Mouse (Mus musculus) neural tube, embryonic 13.5 days (tissue): Measurements from ENCODE around the gene Pou4f1. TPM values are rescaled to one million over a fixed set of nuclear protein-coding genes. Genes with fewer than 3 reads are reported as not detected.

Experiments used
- ATAC-seq: fragments of 200-750 bp; cut with Nextera tagmentation; 2 replicates; pipeline ENCODE4 v1.8.0; 2017; ENCODE audit warnings: low read depth, mild to moderate bottlenecking, moderate TSS enrichment, moderate library complexity
- H3K27ac ChIP-seq: fragments of 300-500 bp; sonication (generic); replicated peaks from 2 replicates; pipeline ENCODE4 v1.5.1; 2015; ENCODE audit warnings: moderate library complexity, mild to moderate bottlenecking, inconsistent platforms
- H3K27me3 ChIP-seq: fragments of 300-500 bp; sonication (generic); 2 replicates; pipeline ENCODE4 v1.6.1; 2015; ENCODE audit warnings: mild to moderate bottlenecking, inconsistent platforms
- H3K36me3 ChIP-seq: fragments of 300-500 bp; sonication (generic); 2 replicates; pipeline ENCODE4 v1.6.1; 2015; ENCODE audit warnings: mild to moderate bottlenecking, inconsistent platforms
- H3K4me1 ChIP-seq: fragments of 300-500 bp; sonication (generic); replicated peaks from 2 replicates; pipeline ENCODE4 v1.6.1; 2015; ENCODE audit warnings: inconsistent platforms
- H3K4me2 ChIP-seq: fragments of 300-500 bp; sonication (generic); 2 replicates; pipeline ENCODE4 v1.6.1; 2015; ENCODE audit warnings: inconsistent platforms, mild to moderate bottlenecking, moderate library complexity
- H3K4me3 ChIP-seq: fragments of 300-500 bp; sonication (generic); 2 replicates; pipeline ENCODE4 v1.5.1; 2015; ENCODE audit warnings: mild to moderate bottlenecking, inconsistent platforms
- H3K9ac ChIP-seq: fragments of 300-500 bp; sonication (generic); 2 replicates; pipeline ENCODE4 v1.6.1; 2015; ENCODE audit warnings: moderate library complexity, mild to moderate bottlenecking, inconsistent platforms
- H3K9me3 ChIP-seq: fragments of 300-500 bp; sonication (generic); 2 replicates; pipeline ENCODE4 v1.6.1; 2016; ENCODE audit warnings: inconsistent platforms
- WGBS: fragments of 180-500 bp; shearing (Covaris S2); methylation state at CpG from one replicate; pipeline ENCODE4 v1.1.7; 2015; 5-methylcytosine and 5-hydroxymethylcytosine counted together
- polyA plus RNA-seq: library from polyadenylated mRNA; unstranded; fragments of >200 nt; fragmentation: Nextera tagmentation; extraction: Ambion mirVana; gene quantifications from 2 replicates; pipeline ENCODE4 v1.2.1, GENCODE M21; 2015

The Pou4f1 gene
- polyA plus RNA-seq, 1 experiment from 2014 or later, result 154 TPM

DNA sequence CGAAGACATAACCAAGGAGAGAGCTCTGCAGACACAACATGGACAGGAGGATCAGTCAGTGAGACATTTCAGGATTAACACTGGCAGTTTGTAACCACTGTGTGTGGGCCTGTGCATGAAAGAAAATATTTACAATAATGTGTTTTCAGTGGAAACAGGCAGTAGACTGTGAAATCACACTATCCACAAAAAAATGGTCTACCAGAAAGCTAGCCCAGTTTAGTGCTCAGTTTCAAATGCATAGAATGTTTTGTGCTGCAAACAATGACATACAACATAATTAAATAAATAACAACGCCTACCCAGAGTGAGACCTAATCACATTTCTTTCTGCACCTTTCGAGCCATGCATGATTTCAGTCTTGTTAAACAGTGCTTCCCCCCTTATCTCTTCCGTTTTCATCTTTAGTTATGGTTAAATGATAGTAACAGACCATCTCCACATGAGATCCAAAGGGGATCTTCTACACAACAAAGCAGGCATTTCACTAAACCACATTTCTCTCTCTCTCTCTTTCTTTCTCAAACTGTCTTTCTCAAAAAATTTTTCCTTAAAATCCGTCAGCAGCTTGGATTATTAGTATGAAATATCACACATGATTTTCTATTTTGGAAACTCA is 4.1 kb downstream of the Pou4f1 start:
- no peak overlapping the region for H3K27ac ChIP-seq
- 9% methylated on average over 5 of the region's 5 CpGs for WGBS
- peak overlapping the region; percentile 86 for H3K9ac ChIP-seq
- peaks cover 87% of the 10 kb centered on the region for H3K27me3 ChIP-seq
- peaks cover 45% of the 10 kb centered on the region for H3K4me1 ChIP-seq
- no peak for ATAC-seq
- H3K4me2 ChIP-seq, result peak overlapping the region; percentile 69
- no peaks in the 10 kb centered on the region for H3K9me3 ChIP-seq
- no peaks in the 10 kb centered on the region for H3K36me3 ChIP-seq
- peak overlapping the region; percentile 59 for H3K4me3 ChIP-seq

DNA sequence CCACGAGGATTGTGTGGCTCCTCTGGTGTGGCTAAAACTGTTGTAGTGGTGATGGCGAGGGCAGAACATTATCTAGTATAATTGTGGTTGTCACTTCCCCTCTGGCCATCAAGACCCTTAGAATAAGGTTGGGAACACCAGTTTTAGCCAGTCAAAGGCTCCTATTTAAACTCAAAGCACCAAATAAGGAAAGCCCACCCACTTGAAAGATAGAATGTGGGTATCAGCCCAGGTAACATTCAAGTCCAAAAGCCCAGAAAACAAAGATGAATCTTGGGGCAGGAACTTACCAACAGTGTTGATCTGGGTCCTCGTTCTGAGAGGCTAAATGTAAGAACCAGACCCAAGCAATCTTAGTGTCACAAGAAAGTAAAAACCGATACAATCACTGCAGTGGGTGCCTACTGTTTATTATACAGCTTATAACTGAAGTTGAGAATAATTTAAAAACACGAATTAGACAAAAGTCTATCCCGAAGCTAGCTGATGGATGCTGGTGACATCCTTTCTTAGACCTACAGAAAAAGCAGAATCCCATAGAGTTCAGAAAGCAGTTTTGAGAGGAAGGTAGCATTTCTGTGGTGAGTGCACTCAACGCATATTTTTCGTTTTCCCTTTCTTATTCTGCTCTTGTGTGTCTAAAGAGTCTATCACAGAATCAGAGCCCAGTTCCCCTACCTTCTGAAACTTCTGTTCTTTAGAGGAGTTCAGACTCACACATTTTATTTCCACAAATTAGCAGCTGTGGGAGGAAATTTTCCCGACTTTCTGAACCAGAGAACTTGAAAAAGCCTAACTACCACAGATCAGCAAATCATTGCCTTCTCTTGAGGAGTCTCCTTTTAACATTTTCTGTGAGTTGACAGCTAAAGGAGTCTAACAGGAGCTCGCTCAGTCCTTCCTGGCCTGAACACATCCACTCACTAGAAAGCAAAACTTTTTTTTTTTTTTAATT is 6.2 kb downstream of the Pou4f1 start:
- peak overlapping the region; percentile 55 for H3K4me2 ChIP-seq
- no peak overlapping the region for H3K9ac ChIP-seq
- no peaks in the 10 kb centered on the region for H3K9me3 ChIP-seq
- WGBS, result 4% methylated on average over 10 of the region's 10 CpGs
- no peak for ATAC-seq
- H3K4me3 ChIP-seq, result no peak overlapping the region
- H3K27me3 ChIP-seq, result peaks cover 85% of the 10 kb centered on the region
- no peaks in the 10 kb centered on the region for H3K36me3 ChIP-seq
- H3K27ac ChIP-seq, result peak overlapping the region; percentile 78; the same call in 1 of the 2 replicates
- peaks cover 38% of the 10 kb centered on the region for H3K4me1 ChIP-seq

DNA sequence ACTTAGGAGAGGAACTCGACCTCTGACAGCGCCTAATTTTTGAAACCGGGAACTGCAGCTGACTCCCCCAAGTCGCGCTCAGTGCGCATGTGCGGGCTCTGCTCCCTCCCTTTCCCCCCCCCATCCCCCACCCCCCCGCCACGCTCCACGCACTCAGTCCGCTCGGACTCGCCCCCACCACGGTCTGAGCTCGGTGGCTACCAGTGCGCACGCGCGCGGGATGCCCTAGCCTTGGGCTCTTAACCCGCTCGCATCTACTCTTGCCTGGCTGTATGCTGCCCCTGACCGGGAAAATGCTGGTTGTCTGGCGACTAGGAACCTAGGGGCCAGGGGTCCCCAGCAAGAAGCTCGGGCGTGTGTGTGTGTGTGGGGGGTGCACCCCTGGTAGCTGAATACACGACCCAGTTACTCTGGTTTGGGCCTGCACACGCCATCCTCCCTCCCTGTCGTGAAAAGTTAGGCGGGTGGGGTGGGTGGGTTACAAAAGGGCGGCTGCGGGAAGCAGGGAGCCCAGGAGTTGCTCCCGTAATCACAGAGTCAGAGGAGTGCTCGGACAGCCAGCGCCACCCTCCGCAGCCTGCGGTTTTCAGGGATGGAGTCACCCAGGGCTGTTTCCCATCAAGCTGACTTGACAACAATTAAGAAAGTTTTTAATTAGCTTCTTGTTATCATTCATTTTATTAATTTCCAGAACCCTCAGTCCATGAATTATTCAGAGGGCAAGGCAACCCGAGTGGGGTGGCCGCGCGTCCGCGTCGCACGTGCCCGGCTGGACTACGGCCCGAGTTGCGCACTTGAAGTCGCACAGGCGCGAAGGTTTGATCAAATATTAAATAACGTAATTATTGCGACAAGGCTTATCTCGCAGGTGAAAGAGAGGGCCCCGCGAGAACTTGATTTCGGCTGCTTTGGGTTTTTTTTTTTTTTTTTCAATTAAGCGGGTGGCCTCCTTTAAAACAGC is 7.2 kb downstream of the Pou4f1 start:
- peak; percentile 90 for ATAC-seq
- H3K27ac ChIP-seq, result peak overlapping the region; percentile 78

DNA sequence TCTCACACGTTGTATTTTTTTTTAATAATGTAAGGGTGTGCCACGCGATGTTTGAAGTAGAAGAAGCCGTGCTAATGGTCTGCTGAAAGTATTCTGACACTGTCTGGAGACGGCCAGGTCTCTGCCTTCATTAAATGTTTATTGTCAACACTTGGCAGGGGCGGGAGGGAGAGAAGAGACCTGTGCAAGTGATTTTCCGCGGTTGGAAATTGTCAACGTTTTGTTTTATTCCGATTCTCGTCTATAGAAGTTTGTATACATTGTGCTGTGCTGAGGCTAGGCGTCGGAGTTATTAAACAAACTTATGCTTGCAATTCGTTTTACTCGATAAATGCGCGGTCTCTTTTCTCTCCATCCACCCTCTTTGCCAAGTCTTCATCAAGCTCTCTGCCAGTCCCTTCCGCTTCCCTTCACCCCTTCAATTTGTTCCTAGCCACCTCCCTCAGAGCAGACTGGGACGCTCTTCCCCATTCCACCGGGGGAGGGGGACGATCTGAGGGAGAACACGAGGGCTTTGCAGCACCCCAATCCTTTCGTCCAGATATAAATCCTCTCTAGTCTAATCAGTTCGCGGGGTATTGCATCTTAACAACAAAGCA is 8.2 kb downstream of the Pou4f1 start:
- Histone ChIP-seq H3K4me2 (peak overlapping the region; percentile 55), H3K27me3 (peaks cover 76% of the 10 kb centered on the region), H3K4me3 (peak overlapping the region; percentile 31), H3K36me3 (no peaks in the 10 kb centered on the region), H3K4me1 (peaks cover 25% of the 10 kb centered on the region), H3K9me3 (no peaks in the 10 kb centered on the region), H3K9ac (0 out of 2 replicates have a peak overlapping the region, but pooled peaks have one; percentile 36), H3K27ac (peak overlapping the region; percentile 78)
- ATAC-seq, result peak; percentile 38; the same call in 1 of the 2 replicates
- under 1% methylated on average over 25 of the region's 25 CpGs for WGBS

More for the DNA sequence above, 7.2 kb downstream of the Pou4f1 start:
- no peaks in the 10 kb centered on the region for H3K9me3 ChIP-seq
- H3K4me3 ChIP-seq, result peak overlapping the region; percentile 31
- under 1% methylated on average over 59 of the region's 59 CpGs for WGBS
- H3K4me2 ChIP-seq, result peak overlapping the region; percentile 55
- H3K27me3 ChIP-seq, result peaks cover 79% of the 10 kb centered on the region
- H3K36me3 ChIP-seq, result no peaks in the 10 kb centered on the region
- peak overlapping the region; percentile 56; the same call in 1 of the 2 replicates for H3K9ac ChIP-seq
- peaks cover 29% of the 10 kb centered on the region for H3K4me1 ChIP-seq

DNA sequence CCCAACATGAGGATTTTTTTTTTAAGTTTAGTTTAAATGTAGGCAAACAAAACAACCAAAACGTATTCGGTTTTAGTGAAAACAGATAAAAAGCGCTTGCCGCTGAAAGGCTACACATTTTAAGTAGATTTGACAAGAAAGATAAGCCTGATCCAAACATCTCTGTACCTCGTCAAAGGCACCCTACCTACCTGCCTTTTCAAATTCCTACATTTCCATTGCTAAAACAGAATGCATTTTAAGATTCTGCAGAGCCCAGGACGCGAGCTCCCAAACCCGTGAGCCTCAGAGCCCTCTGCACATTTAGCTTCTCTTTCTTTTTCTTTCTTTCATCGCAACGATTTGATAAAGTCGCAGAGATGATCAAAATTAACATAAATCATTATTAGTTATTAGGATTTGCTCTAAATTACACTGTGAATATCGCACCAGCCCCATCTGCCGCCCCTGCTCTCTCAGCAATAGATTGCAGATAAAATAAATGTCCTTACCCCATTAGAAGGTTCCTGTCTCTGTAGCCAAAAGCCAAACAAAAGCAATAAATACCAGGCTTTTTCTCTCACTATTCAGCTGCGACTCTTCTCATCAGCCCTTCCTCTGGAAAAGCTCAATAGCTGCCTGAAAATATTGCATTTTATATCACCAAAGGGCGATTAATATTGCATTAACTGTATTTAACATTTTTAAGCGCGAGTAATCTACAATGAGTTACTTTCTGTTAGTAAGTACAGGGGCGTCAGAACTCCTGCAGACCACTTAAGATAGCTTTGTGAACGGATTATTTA is 8.9 kb downstream of the Pou4f1 start:
- H3K9ac ChIP-seq, result peak overlapping the region; percentile 54; the same call in 1 of the 2 replicates
- no peaks in the 10 kb centered on the region for H3K9me3 ChIP-seq
- no peak for ATAC-seq
- peaks cover 75% of the 10 kb centered on the region for H3K27me3 ChIP-seq
- H3K4me1 ChIP-seq, result peaks cover 25% of the 10 kb centered on the region
- WGBS, result under 1% methylated on average over 19 of the region's 19 CpGs
- H3K27ac ChIP-seq, result peak overlapping the region; percentile 78
- peak overlapping the region; percentile 55 for H3K4me2 ChIP-seq
- no peaks in the 10 kb centered on the region for H3K36me3 ChIP-seq
- peak overlapping the region; percentile 31 for H3K4me3 ChIP-seq

DNA sequence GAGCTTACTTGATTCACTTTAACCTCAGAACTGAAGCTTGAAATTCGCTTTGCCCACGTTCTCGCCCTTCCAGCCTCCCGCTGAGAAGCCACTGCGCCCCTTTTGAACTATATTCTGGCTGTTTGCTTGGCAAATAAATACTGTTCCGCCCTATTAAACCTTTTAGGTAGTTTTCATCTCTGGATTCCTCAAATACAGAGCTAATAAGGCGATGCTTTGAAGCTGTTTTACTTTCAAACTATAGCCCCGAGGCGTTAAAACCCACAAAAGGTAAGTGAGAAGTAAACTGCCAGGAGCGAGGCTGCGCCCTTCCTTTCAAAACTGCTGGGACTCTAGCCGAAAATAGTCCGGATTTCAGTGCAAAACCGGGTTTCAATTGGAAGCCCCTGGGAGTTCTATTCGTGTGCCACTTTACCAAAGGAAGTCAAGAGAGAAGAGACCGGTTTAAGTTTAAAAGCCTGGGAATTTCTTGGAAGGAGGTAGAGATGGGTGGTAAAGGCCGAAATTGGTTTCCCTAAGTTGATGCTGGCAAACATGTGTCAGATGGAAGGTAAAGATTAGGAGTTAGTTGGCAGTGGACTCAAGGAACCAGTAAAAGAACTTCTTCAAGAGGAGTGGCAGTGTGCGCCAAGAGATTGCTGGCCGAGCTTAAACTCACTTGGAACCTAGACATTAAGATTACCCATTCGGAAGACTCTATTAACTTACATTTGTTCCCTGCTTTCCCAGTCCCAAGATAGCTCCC is 9.7 kb downstream of the Pou4f1 start:
- peak overlapping the region; percentile 31 for H3K4me3 ChIP-seq
- peaks cover 25% of the 10 kb centered on the region for H3K4me1 ChIP-seq
- H3K27me3 ChIP-seq, result peaks cover 72% of the 10 kb centered on the region
- H3K27ac ChIP-seq, result peak overlapping the region; percentile 78
- H3K36me3 ChIP-seq, result no peaks in the 10 kb centered on the region
- peak overlapping the region; percentile 55 for H3K4me2 ChIP-seq
- WGBS, result 2% methylated on average over 20 of the region's 20 CpGs
- no peaks in the 10 kb centered on the region for H3K9me3 ChIP-seq
- ATAC-seq, result no peak
- H3K9ac ChIP-seq, result peak overlapping the region; percentile 54

DNA sequence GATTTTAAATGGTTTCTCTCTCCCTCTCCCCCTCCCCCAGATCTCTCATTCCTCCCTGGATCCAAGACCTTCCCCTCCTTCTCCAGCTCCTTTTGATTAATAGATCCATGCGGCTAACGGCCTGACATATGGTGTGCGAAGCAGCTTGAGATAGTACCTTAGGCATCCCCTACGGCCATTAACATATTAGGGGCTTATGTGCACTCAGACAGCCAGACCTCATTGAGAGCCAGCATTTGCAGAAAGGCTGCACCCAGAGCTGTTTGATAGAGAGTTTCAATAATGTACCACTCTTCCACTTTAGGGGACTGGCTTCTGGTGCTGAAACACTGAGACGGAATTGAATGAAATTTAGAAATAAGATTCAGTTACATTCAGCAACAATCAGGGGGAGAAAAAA is 10.8 kb downstream of the Pou4f1 start:
- peaks cover 75% of the 10 kb centered on the region for H3K27me3 ChIP-seq
- WGBS, result 2% methylated on average over 5 of the region's 5 CpGs
- H3K36me3 ChIP-seq, result no peaks in the 10 kb centered on the region
- peaks cover 25% of the 10 kb centered on the region for H3K4me1 ChIP-seq
- H3K27ac ChIP-seq, result peak overlapping the region; percentile 59; the same call in 1 of the 2 replicates
- peak overlapping the region; percentile 18; the same call in 1 of the 2 replicates for H3K4me2 ChIP-seq
- H3K9me3 ChIP-seq, result no peaks in the 10 kb centered on the region
- 0 out of 2 replicates have a peak overlapping the region, but pooled peaks have one; percentile 26 for H3K9ac ChIP-seq
- H3K4me3 ChIP-seq, result no peak overlapping the region
- peak; percentile 34; the same call in 1 of the 2 replicates for ATAC-seq

DNA sequence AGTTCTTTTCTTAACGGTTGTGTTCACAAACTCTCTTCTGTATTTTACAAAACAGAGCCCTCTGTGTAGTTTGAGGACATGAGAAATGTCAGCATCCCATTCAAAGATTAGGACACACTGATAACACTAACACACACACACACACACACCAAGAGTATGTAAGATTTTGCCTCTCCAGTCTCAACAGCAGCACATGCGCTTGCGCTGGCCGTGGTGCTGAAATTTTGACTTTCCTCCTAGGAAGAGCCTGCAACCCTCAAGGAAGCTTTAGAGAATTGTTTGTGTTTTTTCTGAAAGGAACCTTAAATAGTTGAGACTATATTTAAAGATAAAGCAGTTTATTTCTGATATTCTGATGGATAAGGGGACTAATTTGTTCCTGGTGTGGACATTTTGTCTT is 14.0 kb downstream of the Pou4f1 start:
- 18% methylated on average over 4 of the region's 4 CpGs for WGBS
- H3K4me2 ChIP-seq, result no peak overlapping the region
- ATAC-seq, result no peak
- peaks cover 8% of the 10 kb centered on the region for H3K4me1 ChIP-seq
- H3K27ac ChIP-seq, result no peak overlapping the region
- H3K27me3 ChIP-seq, result peaks cover 61% of the 10 kb centered on the region
- no peak overlapping the region for H3K9ac ChIP-seq
- H3K36me3 ChIP-seq, result no peaks in the 10 kb centered on the region
- no peak overlapping the region for H3K4me3 ChIP-seq
- H3K9me3 ChIP-seq, result no peaks in the 10 kb centered on the region

DNA sequence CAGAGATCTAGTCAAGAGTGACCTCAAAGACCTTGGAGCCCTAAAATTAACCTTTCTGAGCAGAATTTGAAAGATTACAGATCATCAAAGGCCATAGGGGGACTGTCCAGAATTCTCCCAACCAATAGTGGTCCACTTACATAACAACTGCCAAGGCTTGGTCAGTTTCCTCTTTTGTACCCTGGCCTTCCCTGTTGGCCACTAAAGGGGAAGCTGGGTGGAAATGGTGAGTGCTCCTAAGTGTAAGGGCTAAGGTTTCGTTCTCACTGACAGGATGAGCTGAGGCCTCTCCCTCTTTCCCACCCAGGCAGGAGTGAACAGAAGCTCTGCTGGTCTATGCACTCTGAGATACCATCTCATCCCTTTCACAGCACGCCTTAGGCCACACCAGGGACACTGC is 33.5 kb downstream of the Pou4f1 start:
- ATAC-seq, result no peak
- Histone ChIP-seq H3K4me2 (no peak overlapping the region), H3K4me1 (no peaks in the 10 kb centered on the region), H3K27ac (no peak overlapping the region), H3K9ac (no peak overlapping the region), H3K36me3 (no peaks in the 10 kb centered on the region), H3K4me3 (no peak overlapping the region), H3K27me3 (peaks cover 4% of the 10 kb centered on the region; the same call in 1 of the 2 replicates), H3K9me3 (no peaks in the 10 kb centered on the region)
- WGBS, result 69% methylated on average over 2 of the region's 2 CpGs

DNA sequence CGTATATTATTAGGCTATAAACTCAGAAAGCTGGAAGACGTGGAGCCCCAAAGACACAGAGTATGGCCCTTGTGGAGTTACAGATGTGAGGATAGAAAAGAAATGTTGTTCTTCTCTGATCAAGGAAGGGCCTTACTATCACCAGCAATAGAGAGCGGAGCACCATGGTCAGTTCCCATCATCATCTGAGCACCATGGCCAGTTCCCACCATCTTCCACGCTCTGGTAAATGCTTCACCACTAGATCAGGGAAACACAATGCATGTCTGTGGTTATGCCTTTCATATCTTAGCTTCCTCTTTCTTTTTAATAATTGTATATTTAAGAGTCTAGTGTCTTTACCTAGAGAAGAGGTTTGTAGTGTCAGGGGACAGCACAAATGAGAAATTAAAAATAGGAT is 37.0 kb downstream of the Pou4f1 start:
- no peak for ATAC-seq
- no peak overlapping the region for H3K27ac ChIP-seq
- H3K27me3 ChIP-seq, result peaks cover 8% of the 10 kb centered on the region; the same call in 1 of the 2 replicates
- H3K36me3 ChIP-seq, result no peaks in the 10 kb centered on the region
- no peak overlapping the region for H3K9ac ChIP-seq
- 84% methylated on average over 4 of the region's 4 CpGs for WGBS
- no peaks in the 10 kb centered on the region for H3K9me3 ChIP-seq
- no peak overlapping the region for H3K4me3 ChIP-seq
- no peaks in the 10 kb centered on the region for H3K4me1 ChIP-seq
- H3K4me2 ChIP-seq, result no peak overlapping the region
